Comparison of ENCODE assay signal across 9 mouse cellular contexts in genomic region chr2:124651146-124651545, GRCm38 (mm10).
DNase-seq lines count a peak whose midpoint lies in the region; ATAC-seq and TF ChIP-seq lines count a peak whose summit lies in the region.
"Had no signal": no experiment of that assay in that cellular context is flagged by ENCODE, and none has a peak within 500 bp of the region (broad histone marks: within the 10 kb centered on the region; RNA-seq: fewer than 3 reads in every experiment).

No protein-coding gene starts in this region.

- no peaks in the 10 kb centered on the region for H3K9me3 ChIP-seq in lung, postnatal 0 days (ENCODE audit: low read length)
- H3K9me3 ChIP-seq: limb, embryonic 15.5 days had no signal

- intact Hi-C loops in gastrocnemius, adult 2 months (cut with DNase I) = no loop called here
- intact Hi-C loops in left cerebral cortex, adult 2 months (cut with DNase I) = no loop called here

- no peak for TF ChIP-seq CTCF in gastrocnemius, adult 2 months (IDR thresholded peaks at IDR 0.05)
- no peak for TF ChIP-seq CTCF in left cerebral cortex, adult 2 months (IDR thresholded peaks at IDR 0.05)
- no peak for TF ChIP-seq CTCF in lung, postnatal 0 days (IDR thresholded peaks at IDR 0.05)
- TF ChIP-seq CTCF in thymus, adult 2 months (IDR thresholded peaks at IDR 0.05; ENCODE audit: borderline replicate concordance, control insufficient read depth, extremely low read depth, insufficient read depth, low read length, poor library complexity) = no peak

- no peak for TF ChIP-seq EP300 in lung, postnatal 0 days (IDR thresholded peaks at IDR 0.05)

- H3K27me3 ChIP-seq in lung, postnatal 0 days (replicated peaks; ENCODE audit: insufficient read depth, low read length) = no peaks in the 10 kb centered on the region
- no peaks in the 10 kb centered on the region for H3K27me3 ChIP-seq in thymus, adult 2 months (ENCODE audit: control insufficient read depth, insufficient read depth, low read length)
- H3K27me3 ChIP-seq: limb, embryonic 15.5 days had no signal

- H3K4me2 ChIP-seq in lung, postnatal 0 days (replicated peaks; ENCODE audit: low read depth, low read length) = no peak overlapping the region
- H3K4me2 ChIP-seq: limb, embryonic 15.5 days had no signal

- peak; percentile 40 for DNase-seq in gastrocnemius, adult 2 months
- DNase-seq in gastrocnemius, postnatal 25 days = no peak
- DNase-seq in left cerebral cortex, adult 2 months (ENCODE audit: extremely low spot score in 1 of 2, low spot score in 2 of 2) = no peak
- no peak for DNase-seq in left cerebral cortex, adult 8-10 months (ENCODE audit: low spot score in 2 of 2)
- peak; percentile 32 for DNase-seq in gastrocnemius, postnatal 10 days
- peak; percentile 53 for DNase-seq in lung, postnatal 0 days (ENCODE audit: low spot score)
- DNase-seq in spleen, adult 18-20 months = no peak
- no peak for DNase-seq in thymus, adult 2 months

- WGBS in lung, postnatal 0 days = 43% methylated on average over 5 of the region's 5 CpGs
- WGBS in thymus, adult 2 months = 87% methylated on average over 5 of the region's 5 CpGs

- no peak for TF ChIP-seq POLR2A in thymus, adult 2 months (IDR thresholded peaks at IDR 0.05; ENCODE audit: control insufficient read depth, extremely low read depth, insufficient read depth, low read length, poor library complexity)

- peak overlapping the region; percentile 43 for H3K4me3 ChIP-seq in gastrocnemius, adult 2 months
- no peak overlapping the region for H3K4me3 ChIP-seq in left cerebral cortex, adult 2 months
- no peak overlapping the region for H3K4me3 ChIP-seq in lung, postnatal 0 days (ENCODE audit: low read depth, low read length)
- H3K4me3 ChIP-seq in thymus, adult 2 months (ENCODE audit: control insufficient read depth, insufficient read depth, low read length) = no peak overlapping the region
- H3K4me3 ChIP-seq: limb, embryonic 15.5 days had no signal

- H3K9ac ChIP-seq in lung, postnatal 0 days (replicated peaks; ENCODE audit: low read depth) = no peak overlapping the region
- H3K9ac ChIP-seq: limb, embryonic 15.5 days had no signal

- ATAC-seq in lung, postnatal 0 days = peak; percentile 83

- no peaks in the 10 kb centered on the region for H3K4me1 ChIP-seq in lung, postnatal 0 days (ENCODE audit: insufficient read depth, low read depth, low read length)
- no peaks in the 10 kb centered on the region for H3K4me1 ChIP-seq in thymus, adult 2 months (replicated peaks; ENCODE audit: control insufficient read depth, insufficient read depth, low read length)
- H3K4me1 ChIP-seq: limb, embryonic 15.5 days had no signal

- no peaks in the 10 kb centered on the region; the same call in 1 of the 2 replicates for H3K36me3 ChIP-seq in lung, postnatal 0 days (ENCODE audit: insufficient read depth, low read length)
- H3K36me3 ChIP-seq in thymus, adult 2 months (ENCODE audit: control insufficient read depth, insufficient read depth, low read length) = no peaks in the 10 kb centered on the region

- H3K27ac ChIP-seq in gastrocnemius, adult 2 months = peak overlapping the region; percentile 69
- H3K27ac ChIP-seq in left cerebral cortex, adult 2 months = peak overlapping the region; percentile 36; the same call in 1 of the 2 replicates
- H3K27ac ChIP-seq in lung, postnatal 0 days (ENCODE audit: low read length) = no peak overlapping the region
- no peak overlapping the region for H3K27ac ChIP-seq in thymus, adult 2 months (ENCODE audit: control insufficient read depth, insufficient read depth, low read length)
- H3K27ac ChIP-seq: limb, embryonic 15.5 days had no signal

Comparison
In these comparisons a context has a peak if more than half of its experiments do, and no peak if none do; other contexts are left out.
1. DNase-seq: peak in gastrocnemius, adult 2 months (single experiment), gastrocnemius, postnatal 10 days (single experiment) and lung, postnatal 0 days (single experiment); none in gastrocnemius, postnatal 25 days (single experiment), left cerebral cortex, adult 2 months (0 of 2), left cerebral cortex, adult 8-10 months (0 of 2), spleen, adult 18-20 months (0 of 2) and thymus, adult 2 months (single experiment).
2. H3K27ac ChIP-seq: peak in gastrocnemius, adult 2 months (single experiment) and left cerebral cortex, adult 2 months (single experiment); none in lung, postnatal 0 days (single experiment) and thymus, adult 2 months (single experiment).